Mouse (Mus musculus): ENCODE measurements around the gene Plcd4. TPM values are rescaled to one million over a fixed set of nuclear protein-coding genes. Genes with fewer than 3 reads are reported as not detected.

The Plcd4 gene
- polyA plus RNA-seq (2014; fragmentation: Illumina TruSeq; extraction: RNeasy Lipid Tissue Mini Kit (QIAGEN cat#74804); ENCODE audit: low replicate concordance) = not detected

DNA sequence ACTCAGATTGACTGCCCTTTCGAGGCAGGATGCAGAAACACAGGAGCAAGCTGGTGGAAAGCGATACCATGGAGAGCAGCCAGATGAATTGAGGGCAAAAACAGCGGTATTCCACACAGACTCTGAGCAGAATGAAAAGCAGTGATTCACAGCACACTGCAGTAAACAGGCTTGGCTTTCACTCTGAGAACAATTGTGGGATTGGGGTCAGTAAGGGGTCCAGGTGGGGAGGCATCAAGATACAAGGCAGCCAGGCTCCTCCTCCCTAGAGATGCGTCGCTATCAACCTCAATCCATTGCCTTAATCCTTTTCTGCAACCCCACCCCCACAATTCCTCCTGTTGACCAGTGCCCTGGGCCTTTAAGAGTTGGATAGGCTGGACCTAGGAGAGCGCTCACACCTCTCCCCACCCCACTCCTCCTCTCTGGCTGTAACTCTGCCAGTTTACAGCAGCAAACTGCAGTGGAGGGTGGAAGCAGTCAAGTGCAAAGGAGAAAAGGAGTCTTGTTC is at the start of gene Plcd4:
TSS of gene Plcd4 (plus strand) at position 438 of the 511 bp plus-strand sequence.

DNA sequence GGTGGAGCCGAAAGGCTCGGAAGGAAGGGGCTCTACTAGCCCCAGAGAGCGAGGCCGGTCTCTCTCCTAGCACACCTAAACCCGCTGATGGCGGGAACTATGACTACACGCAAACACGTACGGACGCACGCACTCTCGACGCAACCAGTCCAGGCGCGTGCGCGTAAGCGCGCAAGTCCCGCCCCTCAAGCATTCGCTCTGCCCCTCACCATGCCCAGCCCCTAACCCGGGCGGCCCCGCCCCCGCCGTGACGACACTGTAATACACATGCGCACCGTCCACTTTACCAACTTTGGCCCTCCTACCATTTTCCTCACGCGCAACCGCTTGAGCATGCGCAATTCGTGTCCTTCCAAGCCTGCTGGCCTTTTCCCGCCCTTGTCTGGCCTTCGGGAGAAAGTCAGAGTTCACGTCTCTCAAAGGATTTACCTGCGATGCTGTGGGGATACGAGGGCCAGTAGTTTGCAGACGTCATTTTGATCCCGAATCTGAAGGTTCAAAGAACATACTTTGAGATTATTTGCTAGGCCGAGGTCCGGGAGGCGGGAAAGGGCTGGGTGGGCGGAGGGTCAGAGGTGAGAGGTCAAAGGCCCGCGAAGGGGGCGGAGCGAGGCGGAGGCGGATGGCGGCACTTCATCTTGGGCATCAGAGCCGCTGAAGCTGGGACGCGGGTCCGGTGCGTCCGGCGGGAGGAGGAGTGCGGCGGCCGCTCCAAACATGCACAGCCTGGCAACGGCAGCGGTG is 36.8 kb upstream of the Plcd4 start, which contains the start of gene Cnot9:
TSS of gene Cnot9 (plus strand) at position 338 of the 744 bp plus-strand sequence.

GRCm38 (mm10) chr1:74544184-74544583 is 1.5 kb downstream of the Plcd4 start, which contains the start of gene Usp37:
Usp37 (minus strand) TSS chr1:74544284.

GRCm38 (mm10) chr1:74587773-74588445 is 45.2 kb downstream of the Plcd4 start, which contains the start of the genes Zfp142 and Bcs1l:
Zfp142 (minus strand) TSS chr1:74588246.
Bcs1l (plus strand) TSS chr1:74588289.

GRCm38 (mm10) chr1:74601267-74601962 is 58.7 kb downstream of the Plcd4 start, which contains the start of the genes Rnf25 and Stk36:
Rnf25 (minus strand) TSS chr1:74601397.
Stk36 (plus strand) TSS chr1:74601445.

Other genes starting within 250 kb of the Plcd4 start
- gene Tmbim1, start 237.3 kb upstream of the Plcd4 start, polyA plus RNA-seq (2014; fragmentation: Illumina TruSeq; extraction: RNeasy Lipid Tissue Mini Kit (QIAGEN cat#74804); ENCODE audit: low replicate concordance) = 54.5 TPM
- 0.22 TPM for gene Catip, start 180.8 kb upstream of the Plcd4 start, polyA plus RNA-seq (2014; fragmentation: Illumina TruSeq; extraction: RNeasy Lipid Tissue Mini Kit (QIAGEN cat#74804); ENCODE audit: low replicate concordance)
- 1.8 TPM for gene Slc11a1, start 167.7 kb upstream of the Plcd4 start, polyA plus RNA-seq (2014; fragmentation: Illumina TruSeq; extraction: RNeasy Lipid Tissue Mini Kit (QIAGEN cat#74804); ENCODE audit: low replicate concordance)
- gene Ctdsp1, start 151.4 kb upstream of the Plcd4 start, polyA plus RNA-seq (2014; fragmentation: Illumina TruSeq; extraction: RNeasy Lipid Tissue Mini Kit (QIAGEN cat#74804); ENCODE audit: low replicate concordance) = 8.2 TPM
- gene Vil1, start 133.5 kb upstream of the Plcd4 start, polyA plus RNA-seq (2014; fragmentation: Illumina TruSeq; extraction: RNeasy Lipid Tissue Mini Kit (QIAGEN cat#74804); ENCODE audit: low replicate concordance) = 353 TPM
- gene Cnot9, start 36.8 kb upstream of the Plcd4 start, polyA plus RNA-seq (2014; fragmentation: Illumina TruSeq; extraction: RNeasy Lipid Tissue Mini Kit (QIAGEN cat#74804); ENCODE audit: low replicate concordance) = 42.1 TPM
- 15.0 TPM for gene Usp37, start 1.4 kb downstream of the Plcd4 start, polyA plus RNA-seq (2014; fragmentation: Illumina TruSeq; extraction: RNeasy Lipid Tissue Mini Kit (QIAGEN cat#74804); ENCODE audit: low replicate concordance)
- 4.3 TPM for gene Zfp142, start 45.4 kb downstream of the Plcd4 start, polyA plus RNA-seq (2014; fragmentation: Illumina TruSeq; extraction: RNeasy Lipid Tissue Mini Kit (QIAGEN cat#74804); ENCODE audit: low replicate concordance)
- 2.8 TPM for gene Bcs1l, start 45.4 kb downstream of the Plcd4 start, polyA plus RNA-seq (2014; fragmentation: Illumina TruSeq; extraction: RNeasy Lipid Tissue Mini Kit (QIAGEN cat#74804); ENCODE audit: low replicate concordance)
- gene Rnf25, start 58.5 kb downstream of the Plcd4 start, polyA plus RNA-seq (2014; fragmentation: Illumina TruSeq; extraction: RNeasy Lipid Tissue Mini Kit (QIAGEN cat#74804); ENCODE audit: low replicate concordance) = 4.5 TPM
- not detected for gene Stk36, start 58.6 kb downstream of the Plcd4 start, polyA plus RNA-seq (2014; fragmentation: Illumina TruSeq; extraction: RNeasy Lipid Tissue Mini Kit (QIAGEN cat#74804); ENCODE audit: low replicate concordance)
- 17.1 TPM for gene Ttll4, start 118.9 kb downstream of the Plcd4 start, polyA plus RNA-seq (2014; fragmentation: Illumina TruSeq; extraction: RNeasy Lipid Tissue Mini Kit (QIAGEN cat#74804); ENCODE audit: low replicate concordance)
- gene Cyp27a1, start 170.7 kb downstream of the Plcd4 start, polyA plus RNA-seq (2014; fragmentation: Illumina TruSeq; extraction: RNeasy Lipid Tissue Mini Kit (QIAGEN cat#74804); ENCODE audit: low replicate concordance) = 12.9 TPM
- 0.22 TPM for gene Prkag3, start 206.3 kb downstream of the Plcd4 start, polyA plus RNA-seq (2014; fragmentation: Illumina TruSeq; extraction: RNeasy Lipid Tissue Mini Kit (QIAGEN cat#74804); ENCODE audit: low replicate concordance)
- gene Wnt6, start 229.0 kb downstream of the Plcd4 start, polyA plus RNA-seq (2014; fragmentation: Illumina TruSeq; extraction: RNeasy Lipid Tissue Mini Kit (QIAGEN cat#74804); ENCODE audit: low replicate concordance) = not detected
- gene Wnt10a, start 248.6 kb downstream of the Plcd4 start, polyA plus RNA-seq (2014; fragmentation: Illumina TruSeq; extraction: RNeasy Lipid Tissue Mini Kit (QIAGEN cat#74804); ENCODE audit: low replicate concordance) = not detected

Measured in small intestine, adult 10 weeks (tissue).